Mouse (Mus musculus): ENCODE measurements around the gene Psors1c2.

Psors1c2 gene

GRCm38 (mm10) chr17:35558216-35558615, 25.2 kb downstream of the Psors1c2 start:
- DNase-seq (ENCODE audit: low spot score in 2 of 2): no peak

- no peak for DNase-seq (ENCODE audit: low spot score in 2 of 2)
Observed at GRCm38 (mm10) chr17:35567150-35567549, 34.1 kb downstream of the Psors1c2 start, which contains the start of gene 2300002M23Rik. TSS of gene 2300002M23Rik (plus strand) at chr17:35567450.

GRCm38 (mm10) chr17:35567767-35568166, 34.8 kb downstream of the Psors1c2 start:
- DNase-seq (ENCODE audit: low spot score in 2 of 2): no peak

GRCm38 (mm10) chr17:35569091-35569944, 36.3 kb downstream of the Psors1c2 start:
- no peak for DNase-seq (ENCODE audit: low spot score in 2 of 2)

GRCm38 (mm10) chr17:35570836-35571235, 37.8 kb downstream of the Psors1c2 start:
- no peak for DNase-seq (ENCODE audit: low spot score in 2 of 2)

- no peak for DNase-seq (ENCODE audit: low spot score in 2 of 2)
Observed at GRCm38 (mm10) chr17:35571477-35571876, 38.5 kb downstream of the Psors1c2 start.

GRCm38 (mm10) chr17:35578211-35578610, 45.2 kb downstream of the Psors1c2 start:
- peak; percentile 53 to 76 for DNase-seq (ENCODE audit: low spot score in 2 of 2)

GRCm38 (mm10) chr17:35582900-35583299, 49.9 kb downstream of the Psors1c2 start:
- DNase-seq (ENCODE audit: low spot score in 2 of 2): no peak
